Mouse (Mus musculus) myocyte (in vitro differentiated cells): ENCODE measurements around the gene Vps26c.

Source experiments
- CEBPB ChIP-seq: IDR thresholded peaks from 2 replicates; pipeline ENCODE4 v1.6.1; 2011; ENCODE audit warnings: mild to moderate bottlenecking, moderate library complexity; ENCODE audit not compliant: poor library complexity, insufficient read depth, severe bottlenecking
- E2F4 ChIP-seq: IDR thresholded peaks from one replicate; pipeline ENCODE4 v1.6.1; 2011; ENCODE audit warnings: mild to moderate bottlenecking, control low read depth, moderate library complexity; ENCODE audit not compliant: insufficient read depth
- POLR2A ChIP-seq: IDR thresholded peaks from one replicate; pipeline ENCODE4 v1.6.1; 2011; ENCODE audit warnings: low read depth, mild to moderate bottlenecking, control low read depth, moderate library complexity; ENCODE audit not compliant: insufficient read length
- POLR2AphosphoS2 ChIP-seq: IDR thresholded peaks from one replicate; pipeline ENCODE4 v1.6.1; 2011; ENCODE audit warnings: low read depth, control low read depth; ENCODE audit not compliant: insufficient read length
- TCF12 ChIP-seq: IDR thresholded peaks from one replicate; pipeline ENCODE4 v1.6.1; 2011; ENCODE audit warnings: mild to moderate bottlenecking, control low read depth; ENCODE audit not compliant: poor library complexity, insufficient read depth, severe bottlenecking
- USF1 ChIP-seq: IDR thresholded peaks from one replicate; pipeline ENCODE4 v1.6.1; 2011; ENCODE audit warnings: low read depth, mild to moderate bottlenecking, control low read depth, moderate library complexity

DNA sequence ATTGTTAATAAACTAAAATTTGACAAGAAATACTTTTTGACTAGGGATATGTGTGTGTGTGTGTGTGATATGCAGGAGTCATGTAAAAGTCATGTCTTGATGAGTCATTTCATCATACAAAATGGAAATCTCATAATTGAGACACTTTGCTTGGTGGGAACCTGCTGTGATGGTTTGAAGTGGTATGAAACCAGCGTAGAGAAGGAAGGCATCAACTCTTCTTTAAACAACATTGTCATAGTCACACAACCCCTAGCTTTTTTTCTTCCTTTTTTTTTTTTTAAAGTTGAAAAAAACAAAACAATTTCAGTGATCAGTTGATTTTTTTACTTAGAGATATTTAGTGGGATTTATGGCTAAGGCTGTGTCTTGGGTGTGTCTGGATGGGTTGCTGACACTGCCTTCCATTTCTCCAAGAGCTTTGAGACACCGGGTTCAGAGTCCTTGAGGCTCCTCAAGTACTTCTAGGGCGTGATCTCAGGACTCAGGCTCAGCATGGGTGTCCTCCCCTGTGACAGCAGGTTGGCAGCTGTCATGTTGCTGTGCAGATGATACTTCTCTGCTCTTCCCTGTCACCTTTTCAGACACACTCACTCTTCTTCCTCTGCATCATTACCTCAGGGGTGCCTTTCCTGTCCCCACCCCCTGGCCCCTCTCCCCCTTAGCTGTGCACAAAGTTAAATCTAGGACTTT, 47.5 kb upstream of the Vps26c start:
- no peak for TF ChIP-seq CEBPB
- no peak for TF ChIP-seq TCF12
- no peak for TF ChIP-seq POLR2AphosphoS2
- no peak for TF ChIP-seq E2F4
- no peak for TF ChIP-seq POLR2A
- TF ChIP-seq USF1, result no peak
